Mouse (Mus musculus): ENCODE data around the gene Dhrs3.

Gene Dhrs3

DNA sequence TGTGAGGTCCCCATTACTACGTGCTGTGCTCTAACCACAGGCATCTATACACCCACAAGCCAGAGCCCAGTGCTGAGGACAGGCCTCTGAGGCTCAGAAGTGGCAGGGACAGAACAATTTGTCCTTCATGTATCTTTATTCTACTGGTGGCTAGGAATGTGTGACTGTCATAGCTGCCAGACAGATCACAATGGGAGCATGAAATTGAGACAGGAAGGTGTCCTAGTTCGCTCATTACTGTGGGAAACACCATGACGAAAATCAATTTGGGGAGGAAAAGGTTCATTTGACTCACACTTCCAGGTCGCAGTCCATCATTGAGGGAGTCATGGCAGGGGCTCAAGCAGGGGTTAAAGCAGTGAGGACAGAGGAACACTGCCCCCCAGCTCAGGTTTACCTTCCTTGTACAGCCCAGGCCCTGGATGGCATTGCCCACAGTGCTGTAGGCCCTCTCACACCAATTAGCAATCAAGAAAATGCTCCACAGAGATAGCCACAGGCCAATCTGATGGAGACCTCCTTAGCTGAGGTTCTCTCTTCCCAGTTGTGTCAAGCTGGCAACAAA, 47.3 kb downstream of the Dhrs3 start:
- no peak for DNase-seq (ENCODE audit: low spot score in 2 of 2)

DNA sequence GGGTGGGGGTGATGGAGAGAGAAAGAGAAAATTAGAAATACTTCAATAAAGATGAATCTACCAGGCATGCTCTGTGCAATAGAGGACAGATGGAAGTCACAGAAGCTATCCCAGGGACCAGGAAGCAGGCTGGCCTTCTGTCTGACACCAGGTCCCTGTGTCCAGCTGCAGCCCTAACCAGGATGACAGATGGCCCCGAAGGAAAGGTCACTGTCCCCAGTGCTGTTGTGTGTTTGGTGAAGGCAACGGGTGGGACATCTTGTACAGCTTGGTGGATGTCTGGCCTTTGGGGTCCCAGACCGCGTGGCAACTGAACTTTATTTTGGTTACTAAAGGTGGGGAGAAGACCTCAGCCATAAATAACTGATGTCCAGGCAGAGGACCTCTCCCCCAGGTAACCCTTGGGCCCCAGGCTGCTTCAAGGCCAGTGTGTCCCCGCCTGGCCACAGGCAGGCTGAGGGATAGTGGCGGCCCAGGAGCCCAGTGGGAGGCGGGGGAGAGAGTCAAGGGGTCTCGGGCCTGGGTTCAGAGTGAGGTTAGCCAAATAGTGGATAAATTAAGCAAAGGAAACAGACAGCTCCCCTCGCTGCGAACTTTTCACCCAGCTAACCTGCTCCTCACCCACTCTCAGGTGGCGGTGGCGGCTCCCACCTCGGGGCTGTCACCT, 48.3 kb downstream of the Dhrs3 start:
- no peak for DNase-seq (ENCODE audit: low spot score in 2 of 2)

DNA sequence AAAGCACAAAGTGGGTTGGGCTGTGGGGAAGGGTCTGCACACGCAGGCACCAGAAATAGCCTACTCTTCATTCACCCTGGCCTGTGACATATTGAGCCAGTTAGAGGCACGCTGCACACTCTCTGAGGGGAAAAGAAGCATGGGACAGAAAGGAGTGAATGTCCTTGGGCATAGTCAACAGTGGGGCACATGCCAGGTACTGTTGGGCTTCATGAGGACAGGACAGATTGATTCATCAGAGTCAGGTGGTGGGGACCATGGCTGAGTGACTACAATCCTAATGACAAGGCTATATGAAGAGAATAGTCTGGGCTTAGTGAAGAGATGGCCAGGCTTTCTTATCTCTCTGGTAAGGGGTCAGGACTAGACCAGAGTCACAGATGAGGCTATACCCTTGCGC, 49.8 kb downstream of the Dhrs3 start:
- no peak for DNase-seq (ENCODE audit: low spot score in 2 of 2)

DNA sequence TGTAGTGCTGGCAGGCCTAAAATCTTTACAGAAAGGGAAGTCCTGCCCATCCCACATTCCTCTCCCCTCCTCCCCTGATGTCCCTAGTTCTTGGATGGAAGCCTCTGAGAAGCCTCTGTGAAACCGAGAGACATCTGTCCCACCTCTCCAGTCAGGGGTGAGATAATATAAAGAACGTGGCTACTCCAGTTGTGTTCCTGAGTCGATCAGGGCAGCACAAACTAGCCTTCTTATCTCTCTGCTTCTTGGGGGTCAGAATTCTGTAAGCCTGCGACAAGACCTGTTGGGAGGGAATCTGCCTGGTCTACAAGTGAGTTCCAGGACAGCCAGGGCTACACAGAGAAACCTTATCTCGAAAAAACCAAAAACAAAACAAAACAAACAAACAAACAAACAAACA, 50.6 kb downstream of the Dhrs3 start:
- no peak for DNase-seq (ENCODE audit: low spot score in 2 of 2)

DNA sequence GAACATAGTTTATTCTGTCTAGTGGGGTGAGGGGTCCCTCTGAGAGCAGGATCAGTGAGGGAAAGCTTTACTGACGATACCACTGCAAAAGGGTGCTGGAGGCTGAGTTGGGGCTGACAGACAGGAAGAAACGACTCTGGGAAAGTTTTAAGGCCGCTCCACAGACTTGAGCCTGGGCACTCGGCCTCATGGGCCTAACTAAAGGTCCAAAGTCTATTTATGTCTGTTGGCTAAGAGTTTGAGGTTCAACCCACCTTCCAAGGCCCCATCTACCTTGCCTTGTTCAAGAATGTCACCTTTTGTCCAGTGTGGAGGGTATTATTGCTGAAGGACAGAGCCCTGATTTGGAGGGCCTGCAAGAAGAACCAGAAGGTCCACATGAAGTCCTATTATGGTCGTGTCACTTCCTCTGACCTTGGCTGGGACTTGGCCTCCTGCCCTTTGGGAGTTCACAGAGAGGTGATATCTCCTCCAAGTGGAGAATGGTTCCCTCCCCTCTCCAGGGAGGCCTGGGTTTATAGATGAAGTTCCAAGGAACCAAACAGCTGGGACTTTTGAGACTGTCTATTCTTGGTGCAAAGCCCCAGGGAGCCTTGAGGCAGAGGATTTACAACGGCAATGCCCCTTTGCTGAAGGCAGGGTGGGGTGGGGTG, 55.2 kb downstream of the Dhrs3 start:
- peak; percentile 93 to 95 for DNase-seq (ENCODE audit: low spot score in 2 of 2)

DNA sequence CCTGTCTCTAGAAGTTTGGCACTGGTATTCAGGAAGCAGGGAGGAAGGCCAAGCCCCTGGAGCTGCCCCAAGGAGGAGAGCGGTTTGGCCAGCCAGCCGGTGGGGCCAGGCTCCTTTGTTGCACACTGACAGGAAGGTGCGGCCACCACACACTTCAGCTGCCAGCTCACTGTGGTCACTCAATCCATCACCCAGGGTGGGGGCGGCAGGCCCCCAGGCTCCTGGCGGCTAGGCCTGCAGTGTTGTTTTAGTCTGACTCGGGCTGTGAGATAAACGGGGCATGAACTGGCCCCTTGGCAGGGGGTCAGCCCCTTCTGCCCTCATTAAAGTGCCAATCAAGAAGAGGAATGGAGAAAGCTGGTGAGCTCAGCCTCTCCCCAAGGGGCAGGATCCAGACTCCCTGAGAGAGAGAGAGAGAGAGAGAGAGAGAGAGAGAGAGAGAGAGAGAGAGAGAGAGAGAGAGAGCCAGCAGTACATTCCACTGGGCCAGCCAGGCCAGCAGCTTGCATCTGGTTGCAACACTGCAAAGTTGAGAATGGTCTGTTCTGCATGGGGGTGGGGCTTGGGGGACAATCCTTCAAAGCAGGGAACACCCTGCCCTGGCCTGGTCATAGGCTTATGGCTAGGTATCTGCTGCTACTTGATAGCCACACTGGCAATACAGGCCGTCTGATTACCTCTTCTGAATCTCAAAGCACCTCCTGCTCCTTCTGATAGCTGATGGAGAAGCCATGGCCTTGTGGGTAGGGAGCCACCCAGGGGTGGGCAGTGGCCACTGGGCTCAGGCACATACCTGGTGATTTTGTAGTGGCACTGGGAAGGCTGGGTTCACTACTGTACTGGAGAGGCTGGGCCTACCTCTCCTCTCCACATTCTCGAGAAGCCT, 57.1 kb downstream of the Dhrs3 start:
- DNase-seq (ENCODE audit: low spot score in 2 of 2), result peak; percentile 82 to 84

DNA sequence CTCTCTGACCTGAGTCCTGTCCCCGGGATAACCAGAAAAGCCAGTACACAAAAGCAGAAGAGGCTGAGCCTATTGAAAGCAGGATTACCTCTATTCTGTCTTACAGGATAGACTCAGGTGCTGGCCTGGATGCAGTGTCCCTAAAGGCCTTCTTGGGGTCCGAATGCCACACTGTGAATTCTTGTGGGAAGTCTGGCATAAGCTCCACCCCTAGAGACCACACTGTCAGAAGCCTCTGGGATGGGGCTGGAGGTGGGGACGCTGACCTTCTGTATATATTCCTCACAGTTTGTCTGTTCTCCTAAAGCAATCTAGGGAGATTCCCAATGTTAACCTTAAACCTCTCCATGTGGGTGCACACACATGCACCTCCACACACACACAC, 57.7 kb downstream of the Dhrs3 start:
- DNase-seq (ENCODE audit: low spot score in 2 of 2), result no peak

DNA sequence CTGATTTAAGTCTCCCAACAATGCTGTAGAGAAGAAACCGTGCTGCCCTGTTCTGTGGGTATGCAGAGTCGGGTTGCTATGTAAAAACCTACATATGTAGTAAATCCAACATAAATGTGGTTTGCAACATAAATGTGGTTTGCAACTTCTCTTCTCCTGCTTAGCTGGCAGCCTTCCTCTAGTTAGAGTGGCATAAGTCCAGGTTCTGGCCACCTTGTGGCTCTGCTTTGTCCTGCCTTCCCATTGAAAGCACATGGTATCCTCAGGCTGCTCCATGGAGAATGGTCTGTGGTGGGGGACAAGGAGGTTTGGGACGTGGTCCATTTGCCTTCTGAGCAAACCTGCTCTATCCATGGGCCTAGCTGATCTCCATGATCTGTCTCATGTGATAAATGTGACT, 58.3 kb downstream of the Dhrs3 start:
- no peak for DNase-seq (ENCODE audit: low spot score in 2 of 2)

DNA sequence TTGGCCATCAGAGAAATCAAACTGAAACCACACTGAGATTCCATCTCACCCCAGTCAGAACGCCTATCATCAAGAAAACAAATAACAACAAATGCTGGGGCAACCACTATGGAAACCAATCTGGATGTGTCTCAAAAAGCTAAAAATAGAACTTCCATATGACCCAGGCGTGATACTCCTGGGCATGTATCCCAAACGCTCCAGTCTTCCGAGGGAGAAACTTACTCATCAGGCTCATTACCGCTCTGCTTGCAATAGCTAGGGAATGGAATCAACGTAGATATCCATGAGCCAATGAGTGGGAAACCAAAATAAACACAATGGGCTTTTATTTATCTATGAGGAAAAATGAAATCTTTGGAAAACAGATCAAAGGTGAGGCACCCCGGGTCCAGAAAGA, 59.2 kb downstream of the Dhrs3 start:
- peak in 1 of 2 experiments; percentile 79 for DNase-seq (ENCODE audit: low spot score in 2 of 2)

DNA sequence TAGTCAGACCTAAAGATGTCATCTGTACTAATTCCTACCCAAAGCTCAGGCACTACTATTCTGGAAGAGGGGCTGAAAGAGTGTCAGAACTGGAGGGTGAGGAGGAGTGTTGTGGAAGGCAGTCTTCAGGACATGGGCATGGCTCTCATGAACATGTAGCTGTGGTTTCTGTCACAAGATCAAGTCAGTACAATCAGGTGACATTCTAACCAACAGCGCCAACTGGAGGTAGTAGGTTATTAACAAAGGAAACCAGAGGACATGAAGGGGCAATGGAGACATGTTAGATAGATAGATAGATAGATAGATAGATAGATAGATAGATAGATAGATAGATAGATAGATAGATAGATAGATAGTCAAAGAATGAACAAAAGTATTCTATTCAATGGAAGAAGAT, 60.8 kb downstream of the Dhrs3 start:
- no peak for DNase-seq (ENCODE audit: low spot score in 2 of 2)

DNA sequence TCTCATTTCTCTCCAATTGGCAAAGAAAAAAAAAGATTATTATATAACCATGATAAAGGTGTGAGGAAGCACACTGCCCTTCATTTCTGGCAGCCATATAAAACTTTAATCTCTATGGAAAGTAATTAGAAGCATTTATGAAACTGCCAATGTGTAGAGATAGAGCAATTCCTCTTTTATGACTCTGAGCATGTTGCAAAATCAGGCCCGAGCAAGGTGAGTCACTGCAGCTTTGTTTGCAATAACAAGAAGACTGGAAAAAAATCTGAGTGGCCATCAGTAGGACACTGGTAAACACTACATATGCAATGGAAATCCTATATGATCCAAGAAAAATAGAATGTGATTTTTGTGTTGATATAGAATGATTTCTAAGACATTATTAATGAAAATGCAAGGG, 63.2 kb downstream of the Dhrs3 start:
- no peak for DNase-seq (ENCODE audit: low spot score in 2 of 2)

DNA sequence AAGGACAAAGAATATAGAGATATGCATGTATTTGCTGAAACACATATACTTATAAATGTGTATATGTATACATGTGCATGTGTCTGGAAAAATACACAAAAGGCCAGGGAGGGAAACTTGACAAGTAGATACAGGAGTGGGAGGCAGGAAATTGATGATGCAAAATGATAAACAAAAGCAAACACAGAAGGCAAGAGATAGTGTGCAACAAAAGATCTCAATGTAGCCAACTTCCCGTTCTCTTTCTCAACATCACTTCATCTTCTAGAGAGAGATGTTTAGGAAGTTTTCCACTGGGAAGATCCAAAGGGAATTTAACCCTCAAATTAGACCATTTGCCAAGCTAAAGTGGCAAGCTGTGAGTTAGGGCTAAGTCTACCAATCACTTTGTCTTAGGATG, 63.7 kb downstream of the Dhrs3 start:
- no peak for DNase-seq (ENCODE audit: low spot score in 2 of 2)

DNA sequence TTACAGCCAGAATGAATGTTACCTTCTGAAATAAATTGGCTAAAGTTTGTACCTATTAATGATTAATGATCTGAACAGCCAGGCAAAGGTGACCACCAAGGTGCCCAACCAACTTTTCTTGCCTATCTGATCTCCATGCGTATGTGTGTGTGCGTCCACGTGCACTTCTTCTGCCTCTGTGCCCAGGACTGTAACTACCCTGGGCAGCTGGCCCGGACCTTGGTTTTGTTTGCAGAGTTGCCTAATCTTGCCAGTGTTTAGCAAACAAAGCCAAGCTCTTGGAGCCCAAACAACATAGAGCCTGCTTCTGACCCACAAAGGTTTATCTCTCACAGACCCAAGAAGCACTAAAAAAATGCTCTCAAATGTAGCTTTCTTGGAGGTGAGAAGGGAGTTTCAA, 64.6 kb downstream of the Dhrs3 start:
- peak in 1 of 2 experiments; percentile 57 for DNase-seq (ENCODE audit: low spot score in 2 of 2)

DNA sequence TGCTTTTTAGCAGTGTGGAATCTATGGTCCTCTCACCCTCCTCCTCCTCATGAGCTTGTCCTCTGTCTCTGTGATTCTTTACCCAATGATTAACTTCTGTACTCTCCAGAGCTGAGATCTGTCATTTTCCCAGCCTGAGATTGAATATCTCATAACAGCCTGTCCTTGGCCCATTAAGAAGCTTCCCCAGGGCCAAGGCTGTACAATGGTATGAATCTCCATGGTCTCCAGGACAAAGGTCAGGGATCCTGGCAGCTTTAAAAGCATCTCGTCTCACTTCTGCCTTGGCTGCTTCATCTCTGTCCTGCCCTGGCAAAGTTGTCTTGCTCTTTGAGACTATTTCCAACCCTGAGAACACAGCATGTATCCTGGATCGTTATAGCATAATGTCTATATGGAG, 65.1 kb downstream of the Dhrs3 start:
- no peak for DNase-seq (ENCODE audit: low spot score in 2 of 2)

DNA sequence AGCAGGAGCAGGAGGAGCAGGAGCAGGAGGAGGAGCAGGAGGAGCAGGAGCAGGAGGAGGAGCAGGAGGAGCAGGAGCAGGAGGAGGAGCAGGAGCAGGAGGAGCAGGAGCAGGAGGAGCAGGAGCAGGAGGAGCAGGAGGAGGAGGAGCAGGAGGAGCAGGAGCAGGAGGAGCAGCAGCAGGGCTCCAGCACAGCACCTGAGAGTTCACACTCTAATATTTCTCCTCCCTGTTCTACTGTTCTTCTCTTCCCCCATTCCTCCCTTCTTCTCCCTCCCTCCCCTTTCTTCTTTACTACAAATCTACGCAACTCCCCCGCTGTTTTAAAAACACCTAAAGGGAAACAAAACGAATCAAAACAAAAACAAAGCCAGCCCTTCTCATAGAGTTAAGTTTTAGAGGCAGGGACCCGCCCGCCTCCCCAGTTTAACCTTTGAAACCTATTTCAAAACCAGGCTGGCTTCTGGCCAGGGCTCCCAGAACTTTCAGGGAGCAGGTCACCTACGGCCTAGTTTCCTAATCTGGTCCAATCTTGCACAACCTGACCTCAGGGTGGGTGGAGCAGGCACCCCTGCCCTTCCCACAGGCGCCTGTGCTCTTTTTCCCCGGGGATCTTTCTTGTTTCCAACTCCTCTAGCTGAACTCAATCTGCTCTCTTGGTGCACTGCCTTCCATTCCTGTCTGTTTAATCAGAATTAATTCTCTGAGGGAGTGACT, 67.7 kb downstream of the Dhrs3 start:
- peak; percentile 74 to 80 for DNase-seq (ENCODE audit: low spot score in 2 of 2)

DNA sequence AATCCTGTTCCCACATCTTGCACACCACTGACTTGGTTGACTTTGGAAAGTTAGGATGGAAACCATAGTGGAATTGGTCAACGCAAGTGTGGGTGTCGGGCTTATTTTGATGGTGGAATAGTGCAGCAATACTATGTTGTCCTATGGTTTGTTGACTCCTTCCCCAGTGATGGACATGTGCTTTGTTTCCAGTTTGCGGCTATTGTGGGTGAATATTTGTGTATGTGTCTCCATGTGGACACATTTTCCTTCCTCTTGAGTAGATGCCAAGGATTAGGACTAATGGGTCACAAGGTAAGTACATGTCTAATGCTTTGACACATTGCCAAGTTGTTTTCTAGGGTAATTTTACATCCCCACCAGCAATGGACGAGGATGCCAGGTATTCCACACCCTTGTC, 68.6 kb downstream of the Dhrs3 start:
- no peak for DNase-seq (ENCODE audit: low spot score in 2 of 2)

DNA sequence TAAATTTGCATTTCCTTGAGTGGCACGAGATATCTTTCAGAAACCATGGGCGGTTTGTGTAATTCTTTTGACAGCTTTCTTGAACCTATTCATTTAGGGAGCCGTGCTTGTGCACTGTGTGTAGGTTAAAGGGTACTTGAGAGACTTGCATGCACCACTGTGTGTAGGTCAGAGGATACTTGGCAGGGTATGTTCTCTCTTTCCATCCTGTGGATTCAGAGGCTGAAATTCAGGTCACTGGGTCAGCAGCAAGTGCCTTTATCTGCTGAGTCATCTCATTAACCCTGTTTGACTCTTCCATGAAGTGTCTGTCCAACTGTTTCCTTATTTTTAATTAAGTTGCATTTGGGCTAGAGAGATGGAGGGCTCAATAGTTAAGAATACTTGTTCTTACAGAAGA, 69.1 kb downstream of the Dhrs3 start:
- no peak for DNase-seq (ENCODE audit: low spot score in 2 of 2)

DNA sequence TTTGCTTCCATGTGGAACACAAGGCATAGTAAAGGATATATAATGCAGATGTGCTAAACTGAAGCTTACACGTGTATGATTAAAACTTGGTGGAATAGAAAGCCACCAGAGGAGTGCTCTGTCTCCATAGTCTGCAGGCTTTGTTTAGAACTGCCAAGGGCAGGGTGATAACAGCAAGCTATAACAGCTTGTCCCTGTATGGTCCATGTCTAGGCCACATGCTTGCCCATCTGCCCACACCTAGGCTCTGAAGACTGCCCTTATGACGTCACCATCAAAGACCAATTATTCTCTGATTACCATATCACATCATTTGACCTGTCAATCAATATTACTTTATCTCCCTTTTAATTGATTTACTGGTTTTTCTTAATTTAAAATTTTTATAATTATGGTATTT, 72.6 kb downstream of the Dhrs3 start:
- DNase-seq (ENCODE audit: low spot score in 2 of 2), result no peak

DNA sequence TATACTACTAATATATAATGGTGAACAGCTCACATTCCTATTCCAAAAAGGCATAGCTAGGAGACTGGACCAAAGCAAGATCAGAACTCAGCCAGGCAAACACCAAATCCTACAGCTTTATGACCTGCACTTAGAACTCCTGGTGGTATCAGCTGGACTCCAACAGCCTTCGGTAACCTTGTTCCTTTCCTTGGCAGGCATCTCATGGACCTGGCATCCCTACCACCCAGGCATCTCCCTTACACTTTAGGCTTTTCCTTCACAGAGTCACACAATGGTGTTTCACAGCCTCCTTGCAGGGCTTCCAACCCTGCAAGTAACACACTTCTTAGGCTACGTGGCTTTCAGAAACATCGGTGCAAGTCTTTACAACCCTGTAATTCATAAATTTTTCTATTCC, 75.7 kb downstream of the Dhrs3 start:
- no peak for DNase-seq (ENCODE audit: low spot score in 2 of 2)

DNA sequence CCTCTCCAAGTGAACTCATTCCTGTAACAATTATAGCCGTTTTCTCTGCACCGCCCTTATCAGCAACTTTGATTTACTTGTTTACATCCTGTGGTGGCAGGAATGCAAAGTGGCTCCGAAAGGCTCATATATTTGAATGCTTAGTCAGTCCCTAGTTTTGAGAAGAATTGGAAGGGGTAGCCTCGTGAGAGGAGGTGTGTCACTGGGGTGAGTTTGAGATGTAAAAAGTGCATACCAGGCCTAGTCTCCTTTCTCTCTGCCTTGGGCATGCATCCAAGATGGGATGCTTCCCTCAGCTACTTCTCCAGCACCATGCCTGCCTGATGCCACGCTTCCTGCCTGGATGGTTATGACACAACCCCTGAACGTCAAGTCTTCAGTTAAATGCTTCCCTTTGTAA, 76.4 kb downstream of the Dhrs3 start:
- no peak for DNase-seq (ENCODE audit: low spot score in 2 of 2)

DNA sequence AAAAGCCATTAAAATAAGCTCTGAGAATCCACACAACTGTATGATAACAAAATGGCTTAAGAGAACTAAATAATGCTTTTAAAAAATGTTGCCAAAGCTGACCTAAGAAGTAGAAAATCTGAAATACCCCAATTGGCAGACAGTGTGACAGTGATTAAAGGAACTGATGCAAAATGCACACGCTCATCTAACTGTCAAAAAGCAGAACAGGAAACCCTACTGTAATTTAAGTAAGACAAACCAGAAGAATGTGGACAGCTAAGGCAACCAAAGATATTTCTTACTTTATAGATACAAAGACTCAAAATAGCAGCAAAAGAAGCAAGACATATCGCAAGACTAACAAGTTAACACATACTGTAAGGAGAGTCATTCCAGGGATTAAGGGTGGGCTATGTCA, 78.4 kb downstream of the Dhrs3 start:
- no peak for DNase-seq (ENCODE audit: low spot score in 2 of 2)
